Mouse (Mus musculus) cerebellum, adult 2 months (tissue): ENCODE data around the gene Vgll4.

Experiments used
- CTCF ChIP-seq: fragments of 200-500 bp; IDR thresholded peaks from 2 replicates; pipeline ENCODE4 v1.5.1; 2011; ENCODE audit warnings: low read depth, mild to moderate bottlenecking, control low read depth, low read length, moderate library complexity, borderline replicate concordance; ENCODE audit not compliant: insufficient read depth
- POLR2A ChIP-seq: fragments of 200-500 bp; IDR thresholded peaks from 2 replicates; pipeline ENCODE4 v1.6.1; 2011; ENCODE audit warnings: low read length, control low read depth, borderline replicate concordance; ENCODE audit not compliant: insufficient read depth

DNA sequence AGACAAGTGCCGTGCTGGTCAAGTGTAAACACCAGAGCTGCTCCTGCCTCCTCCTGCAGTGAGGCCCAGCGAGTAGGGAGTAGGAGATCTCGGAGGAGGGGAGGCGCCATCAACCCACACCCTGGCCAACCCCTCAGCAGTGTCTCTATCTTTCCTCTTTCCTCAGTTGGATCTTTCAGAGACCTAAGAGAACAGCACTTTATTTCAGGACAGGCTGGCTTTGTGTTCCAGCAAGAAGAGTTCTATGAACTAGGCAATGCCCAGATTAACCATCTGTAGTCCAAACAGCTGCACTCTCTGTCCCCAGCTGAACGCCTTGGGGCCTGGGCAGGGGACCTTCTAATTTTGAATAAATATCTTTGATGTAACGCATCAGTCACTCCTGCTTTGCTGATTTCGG lies 87.1 kb downstream of the Vgll4 start:
- TF ChIP-seq CTCF, result no peak
- no peak for TF ChIP-seq POLR2A
